Mouse (Mus musculus): ENCODE data around the gene Nhlrc2.
"Not testable (repeated sequence)": the region's sequence is repeated elsewhere in the genome, so short reads cannot be mapped to it uniquely, and the experiment has no call there.

The Nhlrc2 gene

DNA sequence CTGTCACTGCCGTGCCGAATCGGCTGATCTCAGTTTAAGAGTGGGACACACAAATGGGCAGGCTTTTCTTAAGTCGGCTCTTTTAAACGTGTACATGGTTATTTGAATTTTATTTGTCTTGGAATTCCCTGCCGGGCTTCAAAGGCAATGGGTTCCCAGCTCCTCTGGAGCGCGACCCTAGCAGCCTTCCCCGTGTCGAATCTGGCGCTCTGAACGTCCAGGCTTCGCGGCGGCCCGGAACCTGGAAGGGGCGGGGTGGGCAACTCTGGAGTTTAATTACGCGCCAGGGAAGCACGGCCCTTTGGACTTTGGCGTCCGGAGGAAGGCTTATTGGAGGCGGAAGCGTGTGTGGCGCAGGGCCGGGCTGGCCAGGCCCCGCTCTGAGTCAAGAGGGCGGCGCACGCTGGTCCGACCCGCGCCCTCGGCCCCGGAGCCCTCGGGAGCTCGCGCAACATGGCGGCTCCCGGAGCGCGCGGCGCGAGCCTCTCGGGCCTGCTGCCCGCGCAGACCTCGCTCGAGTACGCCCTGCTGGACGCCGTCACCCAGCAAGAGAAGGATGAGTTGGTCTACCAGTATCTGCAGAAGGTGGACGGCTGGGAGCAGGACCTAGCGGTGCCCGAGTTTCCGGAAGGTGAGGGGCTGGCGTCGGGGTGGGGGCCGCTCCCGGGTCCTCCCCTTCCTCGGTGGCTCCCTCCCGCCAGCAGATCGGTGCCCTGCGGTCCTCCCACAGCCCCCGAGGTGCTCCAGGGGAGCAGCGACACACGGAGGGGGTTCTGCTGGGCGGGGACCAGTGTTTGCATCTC lies at the start of gene Nhlrc2:
Gene Nhlrc2 (plus strand): TSS at position 32 of the 803 bp plus-strand sequence.
- peak; percentile 90 for DNase-seq (ENCODE audit: low spot score)

- DNase-seq (ENCODE audit: low spot score) = not testable (repeated sequence)
Measured at GRCm38 (mm10) chr19:56503069-56503468, 45.0 kb upstream of the Nhlrc2 start.

- not testable (repeated sequence) for DNase-seq (ENCODE audit: low spot score)
Measured at GRCm38 (mm10) chr19:56503525-56503924, 44.5 kb upstream of the Nhlrc2 start.

DNA sequence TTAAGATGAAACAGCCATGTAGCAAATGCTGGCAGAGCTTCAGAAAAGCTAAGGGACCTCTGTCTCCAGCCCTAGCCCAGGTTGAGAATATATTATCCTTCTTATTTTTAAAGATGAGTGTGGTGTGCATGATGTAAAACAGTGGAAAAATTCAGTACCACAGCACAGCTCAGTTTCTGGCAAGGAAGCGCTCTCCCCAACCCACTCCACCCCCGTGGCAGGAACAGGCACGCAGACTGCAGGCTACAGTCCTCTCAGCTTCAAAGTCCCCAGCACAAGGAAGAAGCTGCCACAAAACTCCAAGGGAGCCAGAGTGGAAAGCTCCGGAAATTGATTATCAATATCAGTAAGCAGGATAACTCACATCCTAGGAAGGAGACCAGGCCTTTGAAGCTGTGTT lies 36.9 kb upstream of the Nhlrc2 start:
- DNase-seq (ENCODE audit: low spot score) = not testable (repeated sequence)

DNA sequence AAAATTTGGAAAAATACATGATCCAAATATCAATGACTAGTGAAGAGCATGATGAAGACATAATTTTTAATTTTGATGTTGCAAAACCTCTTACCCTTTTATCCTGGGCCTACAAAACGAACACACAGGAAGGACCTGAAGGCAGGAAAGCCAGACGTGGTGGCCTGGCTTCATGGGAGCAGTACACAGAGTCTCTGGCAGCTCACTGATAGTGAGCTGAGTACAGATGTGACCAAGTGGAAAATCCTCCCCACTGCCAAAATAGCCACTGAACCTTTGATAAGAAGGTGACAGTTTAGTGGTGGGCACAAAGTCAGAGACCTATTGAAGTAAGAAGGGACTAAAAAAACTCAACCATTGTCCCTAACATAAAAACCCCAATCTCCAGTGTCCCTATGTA lies 34.5 kb upstream of the Nhlrc2 start:
- not testable (repeated sequence) for DNase-seq (ENCODE audit: low spot score)

DNA sequence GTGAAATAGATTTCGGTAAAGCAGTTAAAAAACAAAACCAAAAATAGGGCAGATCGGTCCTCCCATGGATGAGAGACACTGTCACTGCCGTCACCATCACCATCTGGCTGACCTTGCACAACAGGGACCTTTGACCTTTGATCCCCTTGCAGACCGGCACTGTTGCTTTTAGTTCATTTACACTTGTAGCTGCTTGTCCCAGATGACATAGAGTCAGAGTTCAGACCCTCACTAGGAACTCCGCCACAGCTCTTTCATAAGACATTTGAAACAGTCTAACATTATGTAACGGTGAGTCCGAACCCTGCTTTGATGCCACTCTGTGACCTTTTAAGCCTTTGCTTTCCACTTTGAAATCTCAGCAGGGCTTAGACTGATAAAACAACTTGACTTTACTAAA lies 28.7 kb upstream of the Nhlrc2 start:
- not testable (repeated sequence) for DNase-seq (ENCODE audit: low spot score)

GRCm38 (mm10) chr19:56530529-56530928 lies 17.5 kb upstream of the Nhlrc2 start:
- not testable (repeated sequence) for DNase-seq (ENCODE audit: low spot score)

GRCm38 (mm10) chr19:56531251-56531650 lies 16.8 kb upstream of the Nhlrc2 start:
- DNase-seq (ENCODE audit: low spot score) = no peak

GRCm38 (mm10) chr19:56533291-56534071 lies 14.6 kb upstream of the Nhlrc2 start:
- no peak for DNase-seq (ENCODE audit: low spot score)

DNA sequence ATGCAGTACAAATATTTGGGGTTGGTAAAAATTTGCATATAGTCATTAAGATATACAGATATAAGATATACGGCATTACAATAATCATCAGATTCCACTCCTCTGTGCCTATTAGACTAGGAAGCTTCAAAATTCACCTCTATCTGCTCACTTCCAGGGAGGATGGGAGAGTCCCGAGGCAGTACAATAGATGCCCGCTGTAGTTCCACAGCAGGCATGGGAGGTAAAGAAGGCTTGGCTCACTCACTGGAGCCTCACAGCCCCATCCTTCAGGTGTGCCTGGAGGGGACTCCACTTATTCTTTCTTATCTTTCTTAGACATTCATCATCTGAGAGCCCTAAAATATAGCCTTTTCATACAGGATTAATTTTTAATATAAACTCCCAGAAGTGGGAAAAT lies 13.7 kb upstream of the Nhlrc2 start:
- no peak for DNase-seq (ENCODE audit: low spot score)

- no peak for DNase-seq (ENCODE audit: low spot score)
Measured at GRCm38 (mm10) chr19:56535064-56535463, 13.0 kb upstream of the Nhlrc2 start.

DNA sequence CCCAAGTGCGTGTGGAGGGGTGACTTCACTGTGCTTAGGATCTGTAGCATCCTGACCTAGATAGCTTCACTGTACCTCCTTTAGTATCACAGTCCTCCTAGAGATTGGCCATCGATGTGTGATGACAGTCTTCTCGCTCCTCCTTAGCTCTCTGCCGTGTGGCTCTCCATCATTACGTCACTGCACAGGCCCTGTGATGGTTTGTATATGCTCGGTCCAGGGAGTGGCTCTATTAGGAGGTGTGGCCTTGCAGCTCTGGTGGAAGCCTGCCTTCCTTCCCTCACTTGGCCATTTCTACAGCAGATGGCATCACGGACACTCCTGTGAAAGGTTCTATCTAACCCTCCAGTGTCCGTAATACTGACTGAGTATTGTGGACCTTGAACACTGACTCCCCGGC lies 12.3 kb upstream of the Nhlrc2 start:
- no peak for DNase-seq (ENCODE audit: low spot score)

DNA sequence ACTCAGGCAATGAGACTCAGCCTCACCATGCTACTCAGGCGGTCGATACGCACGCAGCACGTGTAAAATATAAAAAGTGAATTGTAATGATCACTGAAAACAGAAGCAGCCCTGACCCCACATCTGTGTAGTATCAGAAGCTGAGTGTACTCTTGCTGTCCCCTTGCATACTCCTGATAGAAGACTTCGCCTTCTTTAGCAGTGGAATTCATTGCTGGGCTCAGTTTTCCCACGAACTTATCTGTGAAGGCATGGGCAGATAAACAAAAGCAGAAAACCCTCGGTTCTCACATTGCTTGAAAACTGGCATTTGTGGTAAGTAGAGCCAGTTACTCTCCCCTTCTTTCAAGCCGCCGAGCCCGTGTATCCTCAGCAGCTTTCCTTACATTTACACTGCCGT lies 4.7 kb upstream of the Nhlrc2 start:
- DNase-seq (ENCODE audit: low spot score) = no peak

DNA sequence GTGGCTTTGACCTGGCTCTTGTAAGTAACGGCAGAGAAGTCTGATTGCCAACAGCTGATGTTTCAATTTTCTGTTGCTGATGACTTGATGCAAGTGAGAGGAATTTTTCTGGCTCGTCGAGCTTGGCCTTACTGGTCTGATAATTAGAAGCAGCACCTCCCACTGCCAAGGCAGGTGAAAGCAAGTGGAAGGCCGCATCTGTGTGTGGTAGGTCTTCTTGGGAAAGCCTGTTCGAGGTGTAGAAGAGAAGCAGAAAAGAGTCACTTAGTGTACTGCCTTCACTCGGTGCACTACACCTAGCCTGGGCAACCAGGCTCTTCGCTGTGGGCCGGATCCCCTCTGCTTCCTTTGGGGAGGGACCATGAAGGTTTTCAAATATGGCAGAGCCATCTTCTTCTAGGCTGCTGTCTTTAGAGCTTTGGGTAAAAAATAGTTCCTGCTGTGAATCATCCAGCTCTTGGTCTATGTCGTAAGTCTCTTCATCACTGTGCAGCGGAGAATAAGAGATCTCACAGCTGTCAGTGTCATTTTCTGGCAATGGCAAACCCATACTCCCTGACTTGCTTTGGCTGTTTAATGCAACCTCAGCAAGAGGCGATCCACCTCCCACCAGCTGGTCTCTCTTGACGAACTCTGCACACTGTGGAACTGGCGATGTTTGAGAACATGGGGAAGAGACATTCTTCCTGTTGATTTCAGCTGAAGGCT lies 3.2 kb upstream of the Nhlrc2 start:
- DNase-seq (ENCODE audit: low spot score) = no peak

DNA sequence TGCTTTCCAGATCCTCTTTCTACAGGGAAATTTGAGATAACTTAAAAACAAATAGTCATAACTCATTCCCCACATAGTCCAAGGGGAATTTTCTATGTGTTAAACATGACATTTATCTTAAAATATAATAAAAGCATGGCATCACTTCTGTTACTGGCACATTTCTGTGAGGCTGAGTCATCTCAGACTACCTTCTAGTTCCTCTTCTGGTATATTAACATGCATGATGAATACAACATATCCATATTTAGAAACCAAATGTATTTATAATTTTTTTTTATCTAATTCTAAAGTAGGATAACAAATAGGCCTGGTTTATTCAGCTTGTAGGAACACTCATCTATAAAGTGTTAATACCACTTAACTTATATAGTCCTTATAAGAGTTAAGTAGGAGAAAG lies 2.0 kb upstream of the Nhlrc2 start:
- no peak for DNase-seq (ENCODE audit: low spot score)

DNA sequence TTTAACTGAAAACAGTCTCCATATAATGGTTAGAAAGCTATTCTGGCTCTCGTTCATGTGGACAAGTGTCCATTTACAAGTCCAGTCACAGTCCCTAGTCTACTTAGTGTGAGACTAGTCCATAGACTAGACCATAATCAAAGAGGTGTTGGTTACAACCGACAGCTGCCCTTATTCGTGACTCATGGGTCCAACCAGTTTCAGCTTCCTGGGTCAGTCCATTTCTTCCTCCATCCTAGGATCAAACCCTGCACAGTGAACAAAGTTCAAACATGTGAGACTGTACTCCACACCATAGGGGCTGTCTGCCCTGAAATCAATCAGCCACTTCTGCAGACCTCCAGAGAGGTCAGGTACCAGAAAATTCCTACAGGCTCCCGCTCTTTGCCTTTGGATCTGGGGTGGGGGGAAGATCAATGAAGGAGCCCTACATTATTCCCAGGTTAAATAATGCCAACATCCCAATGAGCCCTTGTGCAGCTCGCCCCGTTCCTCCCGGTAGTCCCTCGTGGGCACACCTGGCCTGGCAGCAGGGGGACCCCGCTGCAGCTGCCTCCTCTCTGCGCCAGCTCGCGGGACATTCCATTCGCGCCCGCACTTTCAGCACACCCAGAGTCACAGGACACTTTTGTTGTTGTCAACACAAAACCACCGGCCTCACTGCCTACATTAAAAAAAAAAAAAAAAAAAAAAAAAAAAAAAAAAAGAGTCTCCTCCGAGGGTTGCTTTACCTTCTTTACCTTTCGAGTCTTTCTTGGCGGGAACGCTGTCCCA lies 418 bp upstream of the Nhlrc2 start, which contains the start of gene Dclre1a:
Gene Dclre1a (minus strand): TSS at position 767 of the 774 bp plus-strand sequence.
- DNase-seq (ENCODE audit: low spot score) = peak; percentile 30

GRCm38 (mm10) chr19:56549033-56549680 lies 1.1 kb downstream of the Nhlrc2 start:
- no peak for DNase-seq (ENCODE audit: low spot score)

DNA sequence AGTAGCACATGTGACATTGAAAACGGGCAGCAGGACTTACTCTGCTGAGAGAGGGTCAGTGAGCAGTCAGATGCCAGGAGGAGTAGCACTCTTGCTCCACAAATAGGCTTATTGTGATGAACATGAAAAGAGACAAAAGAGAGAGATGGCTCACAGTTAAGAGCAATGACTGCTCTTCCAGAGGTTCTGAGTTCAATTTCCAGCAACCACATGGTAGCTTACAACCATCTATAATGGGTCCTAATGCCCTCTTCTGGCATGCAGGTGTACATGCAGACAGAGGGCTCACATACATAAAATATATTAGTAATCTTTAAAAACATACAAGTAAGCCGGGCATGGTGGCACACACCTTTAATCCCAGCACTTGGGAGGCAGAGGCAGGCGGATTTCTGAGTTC lies 5.1 kb downstream of the Nhlrc2 start:
- DNase-seq (ENCODE audit: low spot score) = no peak

- peak; percentile 32 for DNase-seq (ENCODE audit: low spot score)
Measured at GRCm38 (mm10) chr19:56555972-56556371, 7.9 kb downstream of the Nhlrc2 start.

- DNase-seq (ENCODE audit: low spot score) = no peak
Measured at GRCm38 (mm10) chr19:56562433-56563138, 14.5 kb downstream of the Nhlrc2 start.

DNA sequence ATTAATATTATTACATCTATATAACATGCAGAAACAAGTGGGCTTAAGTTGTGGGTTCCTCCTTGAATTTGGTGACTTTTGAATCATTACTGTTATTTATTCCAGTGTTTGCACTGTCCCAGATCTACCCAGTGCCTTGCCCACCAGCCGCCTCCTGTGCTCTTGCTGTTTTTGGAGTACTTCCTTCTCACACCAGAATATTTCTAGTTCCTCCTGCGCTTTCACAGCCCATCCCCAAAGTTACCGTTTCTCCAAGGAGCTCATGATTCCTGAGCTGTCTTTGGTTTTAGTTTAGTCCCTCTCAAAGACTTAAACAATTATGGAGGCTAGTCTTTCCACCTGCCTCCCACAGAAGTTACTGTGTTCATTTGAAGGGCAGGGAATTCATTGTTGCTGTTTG lies 15.4 kb downstream of the Nhlrc2 start:
- DNase-seq (ENCODE audit: low spot score) = no peak
